Mouse (Mus musculus) forebrain, embryonic 10.5 days (tissue): ENCODE measurements around the gene Srms. TPM values are rescaled to one million over a fixed set of nuclear protein-coding genes. Genes with fewer than 3 reads are reported as not detected.

Experiments used
- DNase-seq: peaks from one replicate; pipeline ENCODE4 v3.0.0-alpha.2; 2017; ENCODE audit warnings: low spot score; ENCODE audit errors: extremely low spot score
- H3K27ac ChIP-seq: fragments of 300-500 bp; sonication (generic); 2 replicates; pipeline ENCODE4 v1.5.1; 2016; ENCODE audit warnings: mild to moderate bottlenecking
- H3K27me3 ChIP-seq: fragments of 300-500 bp; sonication (generic); 2 replicates; pipeline ENCODE4 v1.6.1; 2016; ENCODE audit warnings: mild to moderate bottlenecking; ENCODE audit not compliant: poor library complexity, severe bottlenecking
- H3K36me3 ChIP-seq: fragments of 300-500 bp; sonication (generic); replicated peaks from 2 replicates; pipeline ENCODE4 v1.6.1; 2016; ENCODE audit warnings: mild to moderate bottlenecking, moderate library complexity
- H3K4me1 ChIP-seq: fragments of 300-500 bp; sonication (generic); 2 replicates; pipeline ENCODE4 v1.6.1; 2016
- H3K4me3 ChIP-seq: fragments of 300-500 bp; sonication (generic); 2 replicates; pipeline ENCODE4 v1.5.1; 2016; ENCODE audit warnings: mild to moderate bottlenecking, moderate library complexity
- H3K9me3 ChIP-seq: fragments of 300-500 bp; sonication (generic); 2 replicates; pipeline ENCODE4 v1.6.1; 2016; ENCODE audit warnings: mild to moderate bottlenecking, moderate library complexity
- WGBS: fragments of 180-500 bp; shearing (Covaris S2); methylation state at CpG from one replicate; pipeline ENCODE4 v1.1.7; 2016; 5-methylcytosine and 5-hydroxymethylcytosine counted together
- polyA plus RNA-seq: library from polyadenylated mRNA; unstranded; fragments of >200 nt; fragmentation: Nextera tagmentation; extraction: Ambion mirVana; gene quantifications from 2 replicates; pipeline ENCODE4 v1.2.1, GENCODE M21; 2016

The Srms gene
- polyA plus RNA-seq, 1 experiment from 2014 or later, result 0.12 TPM

DNA sequence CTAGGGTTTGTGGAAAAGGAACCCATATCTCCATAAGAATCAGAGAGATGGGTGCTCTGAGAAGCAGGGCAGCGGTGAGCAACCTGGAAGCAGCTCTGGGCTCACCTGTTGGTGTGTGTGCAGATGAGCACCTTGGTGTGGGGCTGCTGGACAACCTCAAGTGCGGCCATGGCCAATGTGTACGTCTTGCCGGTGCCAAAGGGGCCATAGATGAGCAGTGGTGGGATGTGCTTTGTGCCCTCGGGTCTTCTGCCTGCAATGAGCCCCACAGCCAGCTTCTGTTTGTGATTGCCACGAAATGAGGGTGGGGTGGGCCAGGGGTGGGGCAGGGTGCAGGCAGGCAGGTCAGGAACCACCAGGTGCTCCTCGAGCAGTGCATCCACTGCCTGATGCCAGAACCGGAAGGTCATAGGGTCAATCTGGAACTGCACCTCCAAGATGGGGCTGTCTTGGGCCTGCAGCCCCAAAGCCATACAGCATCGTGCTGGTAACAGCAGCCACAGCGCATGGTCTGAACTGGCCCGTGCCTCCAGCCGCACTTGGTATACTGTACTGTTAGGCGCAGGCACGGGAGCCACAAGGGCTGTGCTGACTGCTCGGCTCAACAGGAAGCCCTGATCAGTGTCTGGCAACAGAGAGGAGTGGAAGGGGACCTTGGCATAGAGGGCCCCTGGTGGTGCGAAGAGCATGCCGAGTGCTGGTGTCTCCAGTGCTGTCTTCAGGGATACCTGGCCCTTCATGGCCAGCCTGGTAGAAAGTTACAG, 24.4 kb upstream of the Srms start:
- Histone ChIP-seq H3K9me3 (no peaks in the 10 kb centered on the region), H3K4me3 (no peak overlapping the region), H3K27ac (no peak overlapping the region), H3K27me3 (no peaks in the 10 kb centered on the region), H3K36me3 (no peaks in the 10 kb centered on the region; the same call in 1 of the 2 replicates), H3K4me1 (peaks cover 18% of the 10 kb centered on the region)
- WGBS, result 92% methylated on average over 17 of the region's 17 CpGs
- DNase-seq, result no peak

DNA sequence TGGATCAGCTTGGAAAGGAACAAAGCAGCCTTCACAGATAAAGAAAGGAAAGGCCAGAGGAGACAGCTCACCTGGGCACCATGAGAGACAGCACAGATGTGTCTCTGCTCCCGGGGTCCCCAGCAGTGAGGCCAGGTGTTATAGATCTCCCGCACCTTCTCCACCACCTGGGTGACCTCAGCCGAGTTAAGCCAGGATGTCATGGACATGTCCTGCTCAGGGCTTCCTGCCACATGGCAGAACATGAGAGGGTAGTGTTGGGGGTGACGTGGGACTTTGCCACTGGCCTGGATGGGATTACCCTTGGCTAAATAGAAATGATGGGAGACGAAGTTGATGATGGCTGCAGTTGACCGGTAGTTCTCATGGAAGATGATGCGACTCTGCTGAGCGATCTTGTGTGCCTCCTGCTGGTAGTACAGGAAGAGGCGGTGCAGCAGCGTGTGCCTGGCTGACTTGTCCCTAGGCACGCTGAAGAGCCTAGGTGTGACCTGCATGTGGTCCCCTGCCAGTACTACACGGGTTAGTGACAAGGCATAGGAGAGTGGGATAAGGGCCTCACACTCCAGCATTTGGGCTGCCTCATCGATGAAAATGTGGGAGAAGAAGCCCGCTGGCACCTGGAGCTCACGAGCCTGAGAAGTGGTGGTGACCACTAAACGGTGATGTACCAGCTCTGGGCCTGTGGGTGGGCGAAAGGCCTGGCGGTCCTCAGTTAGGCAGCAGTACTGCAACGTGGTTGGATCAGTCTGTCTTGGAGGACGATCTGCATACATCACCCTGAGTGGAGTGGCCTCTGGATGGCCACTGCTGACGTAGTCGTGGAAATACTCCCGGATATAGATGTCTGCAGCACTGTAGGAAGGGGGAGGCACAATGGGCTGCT, 22.9 kb upstream of the Srms start:
- Histone ChIP-seq H3K4me3 (no peak overlapping the region), H3K27ac (no peak overlapping the region), H3K4me1 (peaks cover 5% of the 10 kb centered on the region; the same call in 1 of the 2 replicates), H3K27me3 (no peaks in the 10 kb centered on the region), H3K9me3 (no peaks in the 10 kb centered on the region), H3K36me3 (no peaks in the 10 kb centered on the region; the same call in 1 of the 2 replicates)
- WGBS, result 90% methylated on average over 23 of the region's 23 CpGs
- no peak for DNase-seq

DNA sequence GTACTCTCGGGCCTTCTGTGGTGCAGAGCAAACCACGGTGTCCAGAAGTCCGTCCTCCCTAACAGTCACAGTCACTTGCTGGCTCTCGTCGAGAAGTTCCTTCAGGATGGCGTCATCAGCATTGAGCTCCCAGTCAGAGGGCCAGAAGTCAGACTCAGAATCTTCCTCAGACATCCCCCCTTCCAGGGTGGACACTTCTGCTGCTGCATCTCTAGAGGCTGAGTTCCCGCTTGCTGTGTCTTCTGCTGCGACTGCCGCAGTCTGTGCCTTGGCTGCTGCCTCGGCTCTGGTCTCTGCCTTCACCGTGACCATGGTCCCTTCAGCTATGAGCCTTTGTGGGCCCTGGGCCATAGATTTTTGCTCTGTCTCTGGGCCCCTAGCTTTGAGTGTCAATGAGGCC, 21.7 kb upstream of the Srms start:
- WGBS, result 92% methylated on average over 11 of the region's 11 CpGs
- no peak for DNase-seq
- H3K36me3 ChIP-seq, result no peaks in the 10 kb centered on the region; the same call in 1 of the 2 replicates
- no peaks in the 10 kb centered on the region for H3K27me3 ChIP-seq
- no peak overlapping the region for H3K4me3 ChIP-seq
- H3K9me3 ChIP-seq, result no peaks in the 10 kb centered on the region
- H3K4me1 ChIP-seq, result peaks cover 5% of the 10 kb centered on the region; the same call in 1 of the 2 replicates
- H3K27ac ChIP-seq, result no peak overlapping the region

DNA sequence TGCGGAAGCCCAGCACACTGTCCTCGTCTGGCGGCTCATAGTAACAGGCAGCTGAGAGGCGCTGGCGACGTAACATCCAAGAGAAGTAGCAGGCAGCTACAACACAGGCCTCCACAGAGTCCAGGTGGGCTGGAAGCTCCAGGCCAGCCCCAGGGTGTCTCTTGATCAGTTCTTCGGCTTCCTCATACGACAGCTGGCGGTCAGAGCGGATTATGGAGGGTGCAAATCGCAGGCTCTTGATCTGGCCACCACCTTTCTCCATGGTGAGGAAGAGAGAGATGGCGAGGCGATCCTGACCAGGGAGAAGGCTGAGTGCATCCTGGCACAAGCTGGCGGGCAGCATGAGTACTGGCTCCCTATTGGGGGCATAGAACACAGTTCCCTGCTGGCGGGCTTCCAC, 20.5 kb upstream of the Srms start:
- Histone ChIP-seq H3K4me3 (no peak overlapping the region), H3K4me1 (peaks cover 6% of the 10 kb centered on the region; the same call in 1 of the 2 replicates), H3K27ac (no peak overlapping the region), H3K9me3 (no peaks in the 10 kb centered on the region), H3K27me3 (no peaks in the 10 kb centered on the region), H3K36me3 (no peaks in the 10 kb centered on the region; the same call in 1 of the 2 replicates)
- 92% methylated on average over 15 of the region's 15 CpGs for whole genome bisulfite sequencing
- no peak for DNase-seq

DNA sequence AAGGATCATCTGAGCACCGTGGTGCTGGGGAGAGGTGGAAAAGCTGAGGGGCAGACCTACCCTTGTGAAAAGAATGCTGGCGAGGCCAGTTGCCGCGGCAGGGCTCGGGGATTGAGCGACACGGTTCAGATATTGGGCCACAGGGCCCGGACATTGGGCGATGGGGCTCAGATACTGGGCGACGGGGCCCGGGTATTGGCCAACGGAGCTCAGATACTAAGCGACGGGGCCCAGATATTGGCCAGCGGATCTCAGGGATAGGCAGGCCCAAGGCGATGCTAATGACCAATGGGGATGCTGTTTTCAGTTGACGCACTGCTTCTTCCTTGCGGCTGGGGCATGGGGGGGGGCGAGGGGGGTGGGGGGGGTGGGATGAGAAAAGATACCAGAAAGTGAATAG, 18.2 kb upstream of the Srms start:
- peaks cover 10% of the 10 kb centered on the region; the same call in 1 of the 2 replicates for H3K4me1 ChIP-seq
- no peaks in the 10 kb centered on the region for H3K9me3 ChIP-seq
- peak overlapping the region; percentile 35; the same call in 1 of the 2 replicates for H3K27ac ChIP-seq
- peak overlapping the region; percentile 14; the same call in 1 of the 2 replicates for H3K4me3 ChIP-seq
- 70% methylated on average over 19 of the region's 20 CpGs for WGBS
- no peaks in the 10 kb centered on the region; the same call in 1 of the 2 replicates for H3K36me3 ChIP-seq
- DNase-seq, result no peak
- H3K27me3 ChIP-seq, result no peaks in the 10 kb centered on the region

DNA sequence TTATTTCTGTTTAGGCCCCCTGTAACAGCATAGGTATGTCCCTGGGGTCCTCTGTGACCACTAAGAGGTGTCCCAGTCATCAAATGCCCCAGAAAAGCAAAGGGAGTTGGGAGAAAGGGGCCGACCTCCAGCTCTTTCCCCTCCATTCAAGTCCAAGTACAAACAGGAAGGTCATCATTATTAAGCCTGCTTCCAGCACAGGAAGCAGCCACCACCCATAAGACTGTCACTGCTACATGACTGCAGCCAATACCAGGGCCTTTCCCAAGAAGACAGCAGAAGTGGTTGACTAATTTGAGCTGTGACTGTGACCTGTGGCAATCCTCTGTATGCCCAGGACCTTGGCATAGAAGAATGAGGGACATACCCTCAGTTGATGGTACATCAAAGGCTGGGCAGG, 15.3 kb upstream of the Srms start:
- WGBS, result 59% methylated on average over 1 of the region's 1 CpGs
- no peaks in the 10 kb centered on the region for H3K36me3 ChIP-seq
- no peak for DNase-seq

DNA sequence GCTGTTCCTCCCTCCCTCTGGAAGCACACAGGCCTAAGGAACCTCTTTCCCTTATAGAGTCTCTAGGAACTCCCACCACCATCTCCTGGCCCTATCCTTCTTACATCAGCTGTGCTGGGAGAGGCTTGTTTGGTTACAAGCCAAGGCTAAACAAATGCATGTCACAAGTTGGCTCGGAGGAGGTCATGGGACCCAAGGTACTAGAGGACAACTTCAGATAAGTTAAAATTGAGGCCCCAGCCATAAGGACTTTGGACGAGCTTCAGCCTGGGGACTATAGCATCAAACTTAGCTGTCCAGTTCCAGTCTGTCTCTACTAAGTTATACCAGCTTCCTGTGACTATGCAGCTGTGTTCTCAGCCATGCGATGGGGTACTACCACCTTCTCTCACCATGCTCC, 14.1 kb upstream of the Srms start:
- Histone ChIP-seq H3K27me3 (no peaks in the 10 kb centered on the region), H3K4me1 (peaks cover 10% of the 10 kb centered on the region; the same call in 1 of the 2 replicates), H3K9me3 (no peaks in the 10 kb centered on the region), H3K36me3 (no peaks in the 10 kb centered on the region), H3K27ac (no peak overlapping the region), H3K4me3 (no peak overlapping the region)
- WGBS, result 87% methylated on average over 3 of the region's 3 CpGs
- DNase-seq, result no peak

More for the DNA sequence above, 15.3 kb upstream of the Srms start:
- Histone ChIP-seq H3K4me3 (no peak overlapping the region), H3K4me1 (peaks cover 10% of the 10 kb centered on the region; the same call in 1 of the 2 replicates), H3K27me3 (no peaks in the 10 kb centered on the region), H3K9me3 (no peaks in the 10 kb centered on the region), H3K27ac (0 out of 2 replicates have a peak overlapping the region, but pooled peaks have one; percentile 8)

DNA sequence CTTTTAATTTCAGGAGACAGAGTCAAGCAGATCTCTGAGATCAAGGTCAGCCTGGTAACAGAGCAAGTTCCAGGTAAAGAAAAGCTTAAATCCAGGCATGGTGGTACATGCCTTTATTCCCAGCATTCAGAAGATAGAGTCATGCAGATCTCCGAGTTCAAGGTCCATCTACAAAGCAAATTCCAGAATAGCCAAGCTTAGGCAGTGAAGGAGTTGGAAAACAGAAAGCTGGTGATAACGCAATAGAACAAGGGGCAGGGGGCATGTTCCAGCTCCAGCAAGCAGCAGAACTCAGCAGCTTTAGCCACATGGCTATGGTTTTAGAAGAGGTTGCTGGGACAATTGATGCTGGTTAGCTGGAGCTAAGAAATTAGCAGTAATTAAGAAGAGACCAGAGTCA, 12.0 kb upstream of the Srms start:
- Histone ChIP-seq H3K27me3 (peaks cover 11% of the 10 kb centered on the region; the same call in 1 of the 2 replicates), H3K27ac (no peak overlapping the region), H3K4me3 (no peak overlapping the region), H3K9me3 (no peaks in the 10 kb centered on the region), H3K4me1 (peaks cover 15% of the 10 kb centered on the region), H3K36me3 (no peaks in the 10 kb centered on the region)
- WGBS, result 83% methylated on average over 2 of the region's 2 CpGs
- no peak for DNase-seq

DNA sequence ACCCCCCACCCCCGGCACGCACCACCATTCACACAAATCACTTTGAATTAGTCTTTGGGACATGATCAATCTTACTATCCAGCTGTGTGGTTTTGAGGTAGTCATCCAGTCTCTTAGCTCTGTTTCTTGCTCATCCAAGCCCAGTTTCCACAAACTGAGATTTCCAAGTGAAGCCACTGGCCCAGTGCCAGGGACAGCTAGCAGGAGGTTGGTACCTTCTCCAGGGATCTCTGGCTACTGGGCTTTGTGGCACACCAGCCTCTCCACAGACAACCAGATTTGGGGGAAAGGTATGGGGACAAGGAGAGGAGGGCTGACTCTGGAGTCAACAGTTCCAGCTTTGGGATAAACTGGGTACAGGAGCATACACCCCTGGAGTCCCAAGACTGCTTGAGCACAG, 7.4 kb upstream of the Srms start:
- H3K36me3 ChIP-seq, result no peaks in the 10 kb centered on the region
- no peaks in the 10 kb centered on the region for H3K9me3 ChIP-seq
- H3K4me1 ChIP-seq, result peaks cover 14% of the 10 kb centered on the region
- H3K27me3 ChIP-seq, result peaks cover 22% of the 10 kb centered on the region
- H3K27ac ChIP-seq, result peak overlapping the region; percentile 70; the same call in 1 of the 2 replicates
- H3K4me3 ChIP-seq, result peak overlapping the region; percentile 50
- WGBS, result 42% methylated on average over 2 of the region's 2 CpGs
- no peak for DNase-seq

DNA sequence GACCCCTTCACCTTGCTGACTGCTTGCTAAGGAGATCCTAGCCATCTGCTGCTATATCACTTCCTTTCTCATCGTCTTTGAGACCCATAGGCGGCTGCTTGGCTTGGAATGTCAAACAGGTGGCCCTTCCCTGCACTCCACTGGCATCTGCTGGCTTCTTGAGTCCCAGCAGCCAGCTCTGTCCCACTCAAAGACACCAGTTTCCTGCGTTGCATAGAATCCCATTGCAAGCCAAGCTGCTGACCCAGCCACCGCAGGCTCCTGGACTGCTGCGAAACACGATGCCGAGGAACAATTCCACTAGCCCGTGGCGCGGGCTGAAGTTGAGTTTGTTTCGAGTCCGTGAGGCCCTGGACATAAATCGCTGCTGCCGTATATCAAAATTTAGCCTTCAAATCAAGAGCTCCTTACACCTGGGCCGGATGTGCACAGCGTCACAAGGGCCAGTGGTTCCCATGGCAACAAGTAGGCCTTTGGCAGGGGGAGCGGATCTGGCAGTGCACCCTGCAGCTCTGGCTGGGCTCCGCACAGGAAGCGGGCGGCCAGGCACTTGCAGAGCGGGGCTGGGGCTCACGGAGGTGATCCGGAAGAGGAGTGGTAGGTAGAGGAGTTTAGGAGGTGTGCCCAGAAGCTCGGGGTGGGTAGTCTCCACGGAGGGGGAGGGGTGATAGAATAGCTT, 6.7 kb upstream of the Srms start, which contains the start of gene Fndc11:
TSS of gene Fndc11 (plus strand) at position 476 of the 679 bp plus-strand sequence.
- Histone ChIP-seq H3K27ac (peak within 1 kb of the TSS; percentile 70), H3K27me3 (peaks cover 28% of the 10 kb centered on the region), H3K4me1 (peaks cover 14% of the 10 kb centered on the region), H3K4me3 (peak within 1 kb of the TSS; percentile 50), H3K9me3 (no peaks in the 10 kb centered on the region), H3K36me3 (no peaks in the 10 kb centered on the region)
- peak; percentile 77 for DNase-seq
- 5% methylated on average over 25 of the region's 25 CpGs for WGBS

DNA sequence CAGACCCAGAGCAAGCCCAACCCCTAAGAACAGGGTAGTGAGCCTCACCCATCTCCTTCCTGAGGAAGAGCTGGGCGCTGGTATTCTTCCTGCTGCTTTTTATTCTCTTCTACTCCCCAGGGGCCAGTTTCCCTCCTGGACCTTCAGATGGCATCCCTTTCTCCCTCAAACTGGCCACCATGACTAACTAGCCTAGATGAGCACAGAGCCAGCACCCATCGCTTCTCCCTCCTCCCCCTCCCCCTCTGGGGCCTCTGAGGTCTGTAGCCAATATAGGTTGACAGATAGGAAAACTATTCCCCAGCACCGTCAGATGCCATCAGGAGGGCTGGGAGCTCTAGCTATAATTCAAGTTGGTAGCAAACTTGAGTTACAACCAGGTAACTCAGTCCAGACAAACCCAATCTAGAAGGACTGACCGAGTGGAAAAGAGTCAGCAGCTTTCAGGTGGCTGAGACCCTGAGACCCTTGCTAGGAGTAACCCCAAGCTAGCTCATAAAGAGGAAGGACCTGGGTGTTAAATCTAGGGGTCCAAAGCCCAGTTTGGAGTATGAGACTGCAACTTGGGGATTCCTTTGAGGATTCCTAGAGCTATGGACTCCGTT, 6.0 kb upstream of the Srms start:
- Histone ChIP-seq H3K27me3 (peaks cover 35% of the 10 kb centered on the region), H3K9me3 (no peaks in the 10 kb centered on the region)

DNA sequence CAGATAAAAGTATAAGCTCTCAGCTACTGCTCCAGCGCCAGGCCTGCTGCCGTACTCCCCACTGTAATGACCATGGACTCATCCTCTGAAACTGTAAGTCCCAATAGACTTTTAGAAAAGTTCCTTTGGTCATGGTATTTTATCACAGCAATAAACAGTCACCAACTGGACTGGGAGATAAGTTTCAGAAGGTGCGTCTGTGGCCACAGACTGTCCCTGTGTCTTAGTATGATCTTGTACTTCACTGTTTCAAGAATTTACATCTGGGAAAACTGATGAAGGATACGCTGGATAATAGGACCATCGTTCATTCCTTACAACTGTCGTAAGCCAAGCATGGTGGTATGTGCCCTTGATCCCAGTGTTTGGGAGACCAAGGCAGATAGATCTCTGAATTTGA, 3.1 kb upstream of the Srms start:
- Histone ChIP-seq H3K36me3 (no peaks in the 10 kb centered on the region), H3K27me3 (peaks cover 60% of the 10 kb centered on the region), H3K4me3 (no peak overlapping the region), H3K9me3 (no peaks in the 10 kb centered on the region), H3K4me1 (peaks cover 33% of the 10 kb centered on the region), H3K27ac (no peak overlapping the region)
- WGBS, result 93% methylated on average over 6 of the region's 6 CpGs
- no peak for DNase-seq

More for the DNA sequence above, 6.0 kb upstream of the Srms start:
- DNase-seq, result no peak
- Histone ChIP-seq H3K27ac (no peak overlapping the region), H3K4me3 (peak overlapping the region; percentile 50; the same call in 1 of the 2 replicates), H3K36me3 (no peaks in the 10 kb centered on the region), H3K4me1 (peaks cover 14% of the 10 kb centered on the region)
- 59% methylated on average over 5 of the region's 5 CpGs for WGBS
